Mouse (Mus musculus) CH12.LX (cell line): ENCODE results near the gene Adgrg1.

Experiments used
- CTCF ChIP-seq, 2 experiments: IDR thresholded peaks in 1 of 2; conservative IDR thresholded peaks in 1 of 2; 2 replicates each; pipeline ENCODE4 v1.5.1; 2011 to 2012; ENCODE audit warnings: low read depth in 2 of 2, low read length in 2 of 2, improper control_type of control experiment in 1 of 2, inconsistent platforms in 1 of 2, mild to moderate bottlenecking in 1 of 2, moderate library complexity in 1 of 2
- IRF4 ChIP-seq: IDR thresholded peaks from 2 replicates; pipeline ENCODE4 v1.6.1; 2014; ENCODE audit warnings: low read depth, mild to moderate bottlenecking, inconsistent platforms, low read length, improper control_type of control experiment
- MAFK ChIP-seq: IDR thresholded peaks from 2 replicates; pipeline ENCODE4 v1.6.1; 2011; ENCODE audit warnings: low read length, improper control_type of control experiment; ENCODE audit not compliant: insufficient replicate concordance
- MAZ ChIP-seq: IDR thresholded peaks from 2 replicates; pipeline ENCODE4 v1.6.1; 2012; ENCODE audit warnings: low read depth, mild to moderate bottlenecking, inconsistent platforms, low read length, improper control_type of control experiment, moderate library complexity
- POLR2A ChIP-seq: IDR thresholded peaks from 2 replicates; pipeline ENCODE4 v1.6.1; 2011; ENCODE audit warnings: low read depth, mild to moderate bottlenecking, improper control_type of control experiment, low read length
- RCOR1 ChIP-seq: conservative IDR thresholded peaks from 2 replicates; pipeline ENCODE4 v1.6.1; 2012; ENCODE audit warnings: low read depth, mild to moderate bottlenecking, inconsistent platforms, low read length, improper control_type of control experiment
- SMC3 ChIP-seq: IDR thresholded peaks from 2 replicates; pipeline ENCODE4 v1.6.1; 2011; ENCODE audit warnings: low read depth, low read length, improper control_type of control experiment

DNA sequence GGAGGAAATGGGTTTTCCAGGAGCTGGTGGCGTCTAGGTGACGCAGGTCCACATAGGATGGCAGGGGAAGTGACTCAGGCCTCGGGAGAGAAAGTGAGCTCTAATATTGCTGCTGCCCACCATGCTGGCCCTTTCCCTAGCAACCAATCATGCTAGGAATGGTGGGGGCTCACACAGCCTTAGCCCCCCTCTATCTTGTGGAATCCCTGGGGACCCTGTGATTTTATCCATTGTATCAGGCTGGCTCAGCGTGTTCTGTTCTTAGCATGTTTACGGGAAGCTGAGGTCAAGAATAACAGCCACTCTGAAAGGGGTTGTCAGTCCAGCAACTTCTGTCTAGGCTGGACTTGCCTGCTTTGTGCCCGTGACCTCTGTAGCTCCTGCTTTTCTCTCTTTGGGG is 24.5 kb downstream of the Adgrg1 start:
- TF ChIP-seq CTCF (conservative IDR thresholded peaks at IDR 0.05 in 1 of 2, IDR thresholded peaks at IDR 0.05 in 1 of 2; ENCODE audit: low read depth in 2 of 2, low read length in 2 of 2) (no peak), MAFK (no peak), SMC3 (no peak), POLR2A (no peak), IRF4 (no peak), MAZ (no peak), RCOR1 (no peak)
